In genomic region chr7:122300538-122300937, GRCm38 (mm10) we compare ENCODE assay signal across 17 mouse cellular contexts.
"Had no signal": no experiment of that assay in that cellular context is flagged by ENCODE, and none has a peak within 500 bp of the region (broad histone marks: within the 10 kb centered on the region; RNA-seq: fewer than 3 reads in every experiment).

No protein-coding gene starts in this region.

- DNase-seq: kidney, adult 8-10 months; kidney, postnatal 10 days; kidney, postnatal 36 days; liver; lung, adult 2 months; lung, postnatal 14 days; thymus, adult 18-20 months; thymus, postnatal 36 days had no signal

- H3K27me3 ChIP-seq: kidney, embryonic 15.5 days; limb, embryonic 13.5 days; liver, embryonic 12.5 days; liver, embryonic 15.5 days; midbrain, embryonic 13.5 days had no signal

- H3K4me1 ChIP-seq: kidney, embryonic 15.5 days; limb, embryonic 10.5 days; limb, embryonic 13.5 days; liver, embryonic 12.5 days; liver, embryonic 15.5 days; midbrain, embryonic 10.5 days; midbrain, embryonic 13.5 days had no signal

- H3K9me3 ChIP-seq: kidney, embryonic 15.5 days; limb, embryonic 10.5 days; limb, embryonic 13.5 days; liver, embryonic 15.5 days; midbrain, embryonic 10.5 days; midbrain, embryonic 13.5 days had no signal

- H3K27ac ChIP-seq: kidney, embryonic 15.5 days; limb, embryonic 10.5 days; limb, embryonic 13.5 days; liver, embryonic 12.5 days; liver, embryonic 15.5 days; midbrain, embryonic 10.5 days; midbrain, embryonic 13.5 days had no signal

- ATAC-seq: liver, embryonic 12.5 days; midbrain, embryonic 13.5 days; midbrain, embryonic 16.5 days had no signal

- H3K9ac ChIP-seq: kidney, embryonic 15.5 days; limb, embryonic 13.5 days; liver, embryonic 12.5 days; liver, embryonic 15.5 days; midbrain, embryonic 13.5 days had no signal

- H3K4me2 ChIP-seq: kidney, embryonic 15.5 days; limb, embryonic 13.5 days; liver, embryonic 12.5 days; liver, embryonic 15.5 days; midbrain, embryonic 13.5 days had no signal

- H3K4me3 ChIP-seq: kidney, embryonic 15.5 days; limb, embryonic 10.5 days; limb, embryonic 13.5 days; liver, embryonic 12.5 days; liver, embryonic 15.5 days; megakaryocyte, embryonic 14.5 days; midbrain, embryonic 10.5 days; midbrain, embryonic 13.5 days had no signal

- H3K36me3 ChIP-seq: kidney, embryonic 15.5 days; limb, embryonic 10.5 days; limb, embryonic 13.5 days; liver, embryonic 12.5 days; liver, embryonic 15.5 days; midbrain, embryonic 10.5 days; midbrain, embryonic 13.5 days had no signal
